Mouse (Mus musculus) midbrain, postnatal 0 days (tissue): ENCODE measurements around the gene Nampt. TPM values are rescaled to one million over a fixed set of nuclear protein-coding genes. Genes with fewer than 3 reads are reported as not detected.

Experiments used
- ATAC-seq: fragments of 200-750 bp; cut with Nextera tagmentation; 2 replicates; pipeline ENCODE4 v1.8.0; 2017; ENCODE audit warnings: moderate number of reproducible peaks, mild to moderate bottlenecking, moderate TSS enrichment, moderate library complexity; ENCODE audit not compliant: low FRiP score
- DNase-seq: peaks from one replicate; pipeline ENCODE4 v3.0.0-alpha.2; 2015; ENCODE audit warnings: low spot score
- H3K27ac ChIP-seq: fragments of 300-500 bp; sonication (generic); 2 replicates; pipeline ENCODE4 v1.5.1; 2014; ENCODE audit warnings: low read depth, mild to moderate bottlenecking, low read length, mixed read lengths
- H3K27me3 ChIP-seq: fragments of 300-500 bp; sonication (generic); 2 replicates; pipeline ENCODE4 v1.6.1; 2014; ENCODE audit warnings: low read length, control low read depth, mixed read lengths; ENCODE audit not compliant: insufficient read depth
- H3K36me3 ChIP-seq: fragments of 300-500 bp; sonication (generic); 2 replicates; pipeline ENCODE4 v1.6.1; 2014; ENCODE audit warnings: low read length, control low read depth, mixed read lengths; ENCODE audit not compliant: insufficient read depth
- H3K4me1 ChIP-seq: fragments of 300-500 bp; sonication (generic); 2 replicates; pipeline ENCODE4 v1.6.1; 2014; ENCODE audit warnings: mild to moderate bottlenecking, control low read depth, antibody characterized with exemption, low read length, mixed read lengths; ENCODE audit not compliant: insufficient read depth
- H3K4me2 ChIP-seq: fragments of 300-500 bp; sonication (generic); 2 replicates; pipeline ENCODE4 v1.6.1; 2014; ENCODE audit warnings: low read depth, mild to moderate bottlenecking, low read length, mixed read lengths; ENCODE audit not compliant: poor library complexity, severe bottlenecking
- H3K4me3 ChIP-seq: fragments of 300-500 bp; sonication (generic); 2 replicates; pipeline ENCODE4 v1.5.1; 2014; ENCODE audit warnings: low read depth, mild to moderate bottlenecking, low read length, moderate library complexity
- H3K9ac ChIP-seq: fragments of 300-500 bp; sonication (generic); replicated peaks from 2 replicates; pipeline ENCODE4 v1.6.1; 2014; ENCODE audit warnings: mild to moderate bottlenecking, low read length, moderate library complexity, mixed read lengths; ENCODE audit not compliant: poor library complexity, severe bottlenecking
- H3K9me3 ChIP-seq: fragments of 300-500 bp; sonication (generic); 2 replicates; pipeline ENCODE4 v1.6.1; 2016; ENCODE audit warnings: low read length, control low read depth
- CTCF ChIP-seq: IDR thresholded peaks from 2 replicates; pipeline ENCODE4 v1.5.1; 2016; ENCODE audit warnings: antibody characterized with exemption, mild to moderate bottlenecking
- WGBS: fragments of 180-500 bp; shearing (Covaris S2); extraction: QIAGEN DNeasy Blood & Tissue Kit; methylation state at CpG from one replicate; pipeline ENCODE4 v1.1.7; 2014; 5-methylcytosine and 5-hydroxymethylcytosine counted together
- polyA plus RNA-seq: library from polyadenylated mRNA; unstranded; fragments of >200 nt; fragmentation: Nextera tagmentation; extraction: Ambion mirVana; gene quantifications from 2 replicates; pipeline ENCODE4 v1.2.1, GENCODE M21; 2015
- total RNA-seq: library from RNA; depleted of rRNA; stranded (reverse); fragments of >200 nt; gene quantifications from 2 replicates; pipeline ENCODE4 v1.2.3, GENCODE M21; 2014

The Nampt gene
- total and polyA plus RNA-seq, 2 experiments from 2014 or later, result 24.1 to 41.9 TPM

DNA sequence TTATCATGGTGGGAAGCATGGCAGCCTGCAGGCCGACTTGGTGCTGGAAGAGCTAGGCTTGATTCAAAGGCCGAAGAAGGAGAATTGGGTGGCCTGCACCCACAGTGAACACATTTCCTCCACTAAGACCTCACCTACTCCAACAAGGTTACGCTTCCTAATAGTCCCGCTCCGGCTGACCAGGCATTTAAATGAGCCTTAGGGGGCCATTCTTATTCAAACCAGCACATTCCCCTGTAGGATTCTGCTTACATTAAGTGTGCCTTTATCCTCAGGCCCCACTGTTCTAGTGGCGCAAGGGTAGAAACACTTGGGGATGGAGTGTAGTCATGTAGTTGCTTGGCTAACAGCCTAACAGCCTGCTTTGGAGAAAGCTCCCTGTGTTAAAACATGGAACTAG, 5.2 kb downstream of the Nampt start:
- H3K4me3 ChIP-seq, result no peak overlapping the region
- no peaks in the 10 kb centered on the region for H3K9me3 ChIP-seq
- ATAC-seq, result no peak
- H3K4me1 ChIP-seq, result no peaks in the 10 kb centered on the region; the same call in 1 of the 2 replicates
- no peaks in the 10 kb centered on the region for H3K36me3 ChIP-seq
- no peaks in the 10 kb centered on the region for H3K27me3 ChIP-seq
- DNase-seq, result no peak
- no peak overlapping the region for H3K9ac ChIP-seq
- WGBS, result 41% methylated on average over 6 of the region's 6 CpGs
- TF ChIP-seq CTCF, result no peak
- no peak overlapping the region for H3K4me2 ChIP-seq
- no peak overlapping the region for H3K27ac ChIP-seq

- peak; percentile 72 for TF ChIP-seq CTCF
- no peak for ATAC-seq
- Histone ChIP-seq H3K27me3 (no peaks in the 10 kb centered on the region), H3K36me3 (no peaks in the 10 kb centered on the region), H3K9ac (no peak overlapping the region), H3K4me1 (no peaks in the 10 kb centered on the region; the same call in 1 of the 2 replicates), H3K9me3 (no peaks in the 10 kb centered on the region), H3K4me3 (no peak overlapping the region), H3K4me2 (no peak overlapping the region), H3K27ac (no peak overlapping the region)
- peak; percentile 37 for DNase-seq
- 44% methylated on average over 3 of the region's 3 CpGs for WGBS
Measured at GRCm38 (mm10) chr12:32826971-32827370, 7.6 kb downstream of the Nampt start.

- no peak overlapping the region for H3K4me2 ChIP-seq
- no peak for TF ChIP-seq CTCF
- no peak overlapping the region for H3K4me3 ChIP-seq
- WGBS, result 51% methylated on average over 8 of the region's 8 CpGs
- H3K9ac ChIP-seq, result no peak overlapping the region
- H3K27ac ChIP-seq, result no peak overlapping the region
- no peaks in the 10 kb centered on the region for H3K9me3 ChIP-seq
- H3K27me3 ChIP-seq, result no peaks in the 10 kb centered on the region
- DNase-seq (no peak), ATAC-seq (no peak)
- H3K4me1 ChIP-seq, result no peaks in the 10 kb centered on the region; the same call in 1 of the 2 replicates
- H3K36me3 ChIP-seq, result peaks cover 4% of the 10 kb centered on the region; the same call in 1 of the 2 replicates
Measured at GRCm38 (mm10) chr12:32828137-32828760, 8.9 kb downstream of the Nampt start.

DNA sequence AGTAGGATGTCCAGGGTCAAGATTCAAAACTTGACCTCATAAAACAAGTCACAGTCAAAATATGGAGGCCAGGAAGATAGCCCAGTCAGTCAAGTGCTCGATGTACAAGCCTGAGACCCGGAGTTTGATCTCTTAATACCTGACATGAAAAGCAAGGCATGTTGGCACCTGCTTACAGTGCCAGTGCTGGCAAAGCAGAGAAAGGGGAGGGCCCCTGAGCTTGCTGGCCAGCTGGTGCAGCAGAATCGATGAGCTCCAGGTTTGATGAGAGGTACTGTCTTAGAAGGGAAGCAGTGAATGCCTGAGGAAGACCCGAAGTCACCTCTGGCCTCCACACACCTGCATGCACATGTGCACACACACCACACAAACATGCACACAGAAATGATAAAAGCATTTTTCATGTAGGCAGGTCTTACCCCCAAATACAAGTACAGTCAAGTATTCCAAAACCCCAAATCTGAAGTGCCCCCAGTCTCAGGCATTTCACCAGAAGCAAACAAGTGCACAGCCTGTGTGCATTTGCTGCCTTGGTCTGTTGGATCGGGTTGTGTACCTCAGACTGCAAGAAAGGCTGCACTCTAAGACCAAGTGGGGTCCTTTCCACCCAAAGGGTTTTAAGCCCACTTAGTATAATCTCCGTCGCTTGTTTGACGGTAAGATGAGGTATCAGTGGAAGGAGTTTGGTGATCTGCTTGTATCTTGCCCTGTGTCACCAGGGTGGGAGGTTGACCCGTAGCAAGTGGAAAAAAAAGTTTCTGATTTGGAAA, 10.2 kb downstream of the Nampt start:
- 87% methylated on average over 9 of the region's 9 CpGs for WGBS
- TF ChIP-seq CTCF, result no peak

GRCm38 (mm10) chr12:32832076-32832475, 12.7 kb downstream of the Nampt start:
- WGBS, result 94% methylated on average over 3 of the region's 3 CpGs
- DNase-seq (no peak), ATAC-seq (no peak)
- no peak for TF ChIP-seq CTCF
- no peaks in the 10 kb centered on the region; the same call in 1 of the 2 replicates for H3K4me1 ChIP-seq
- H3K4me2 ChIP-seq, result no peak overlapping the region
- H3K36me3 ChIP-seq, result peaks cover 12% of the 10 kb centered on the region
- no peaks in the 10 kb centered on the region for H3K27me3 ChIP-seq
- H3K4me3 ChIP-seq, result no peak overlapping the region
- H3K27ac ChIP-seq, result no peak overlapping the region
- no peaks in the 10 kb centered on the region for H3K9me3 ChIP-seq
- H3K9ac ChIP-seq, result no peak overlapping the region

More for the DNA sequence above, 10.2 kb downstream of the Nampt start:
- no peak overlapping the region for H3K9ac ChIP-seq
- no peaks in the 10 kb centered on the region; the same call in 1 of the 2 replicates for H3K4me1 ChIP-seq
- H3K4me2 ChIP-seq, result no peak overlapping the region
- H3K36me3 ChIP-seq, result peaks cover 4% of the 10 kb centered on the region; the same call in 1 of the 2 replicates
- H3K4me3 ChIP-seq, result no peak overlapping the region
- DNase-seq (no peak), ATAC-seq (no peak)
- no peaks in the 10 kb centered on the region for H3K9me3 ChIP-seq
- H3K27me3 ChIP-seq, result no peaks in the 10 kb centered on the region
- H3K27ac ChIP-seq, result no peak overlapping the region

DNA sequence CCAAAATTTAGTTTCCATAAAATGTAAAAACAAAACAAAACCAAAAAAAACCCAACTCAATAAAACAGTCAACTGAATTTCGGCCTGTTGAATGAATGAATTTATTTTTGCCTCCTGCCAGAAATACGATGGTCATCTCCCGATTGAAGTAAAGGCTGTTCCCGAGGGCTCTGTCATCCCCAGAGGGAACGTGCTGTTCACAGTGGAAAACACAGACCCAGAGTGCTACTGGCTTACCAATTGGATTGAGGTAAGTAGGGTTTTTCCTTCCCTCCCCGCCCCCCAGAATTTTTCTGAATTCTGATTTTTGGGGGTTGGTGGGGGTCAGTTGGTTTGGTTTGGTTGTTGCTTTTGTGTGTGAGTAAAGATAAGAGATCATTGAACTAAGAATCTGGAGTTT, 15.4 kb downstream of the Nampt start:
- Histone ChIP-seq H3K4me2 (no peak overlapping the region), H3K9me3 (no peaks in the 10 kb centered on the region), H3K4me3 (no peak overlapping the region), H3K9ac (no peak overlapping the region), H3K4me1 (no peaks in the 10 kb centered on the region), H3K27ac (no peak overlapping the region), H3K27me3 (no peaks in the 10 kb centered on the region), H3K36me3 (peaks cover 23% of the 10 kb centered on the region)
- TF ChIP-seq CTCF, result no peak
- ATAC-seq, result no peak
- 82% methylated on average over 6 of the region's 6 CpGs for WGBS
- DNase-seq, result no peak
